Mouse (Mus musculus): ENCODE measurements around the gene Nod1.

The Nod1 gene

DNA sequence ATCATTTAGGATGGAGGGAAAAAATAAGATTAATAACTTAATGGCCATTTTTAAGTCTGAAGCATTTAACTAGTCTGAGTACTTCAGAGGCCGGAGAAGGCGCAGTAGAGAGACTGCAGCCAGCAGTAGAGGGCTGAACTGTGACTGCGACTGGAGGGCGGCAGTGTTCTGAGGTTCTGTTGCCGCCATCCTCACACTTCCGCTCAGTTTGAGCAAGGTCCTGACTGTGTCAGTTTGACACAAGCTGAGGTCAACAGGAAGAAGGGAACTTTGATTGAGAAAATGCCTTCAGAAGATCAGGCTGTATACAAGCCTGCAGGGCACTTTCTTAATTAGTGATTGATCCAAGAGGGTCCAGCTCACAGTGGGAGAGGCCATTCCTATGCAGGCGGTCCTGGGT is 86.2 kb downstream of the Nod1 start:
- WGBS, result 81% methylated on average over 7 of the region's 7 CpGs

- WGBS, result 87% methylated on average over 2 of the region's 2 CpGs
Observed at GRCm38 (mm10) chr6:54883424-54883823, 89.0 kb downstream of the Nod1 start.

- 88% methylated on average over 4 of the region's 4 CpGs for WGBS
Observed at GRCm38 (mm10) chr6:54880086-54880485, 92.3 kb downstream of the Nod1 start.

- 77% methylated on average over 3 of the region's 3 CpGs for WGBS
Observed at GRCm38 (mm10) chr6:54877651-54878050, 94.8 kb downstream of the Nod1 start.

GRCm38 (mm10) chr6:54876782-54877181 is 95.6 kb downstream of the Nod1 start:
- WGBS, result 54% methylated on average over 5 of the region's 5 CpGs
